Mouse (Mus musculus) spleen, adult 12 weeks (tissue): ENCODE measurements around the gene Unc5cl.

ENCODE experiments used
- DNase-seq: peaks from one replicate; pipeline ENCODE4 v3.0.0; 2022; ENCODE audit warnings: low spot score

Gene Unc5cl

GRCm38 (mm10) chr17:48539326-48539725, 84.6 kb downstream of the Unc5cl start:
- DNase-seq: no peak

- no peak for DNase-seq
Observed at GRCm38 (mm10) chr17:48542733-48543132, 88.0 kb downstream of the Unc5cl start.

GRCm38 (mm10) chr17:48543301-48543765, 88.6 kb downstream of the Unc5cl start:
- DNase-seq: no peak

GRCm38 (mm10) chr17:48544722-48545121, 90.0 kb downstream of the Unc5cl start:
- DNase-seq: no peak

GRCm38 (mm10) chr17:48545223-48545943, 90.7 kb downstream of the Unc5cl start:
- DNase-seq: no peak

GRCm38 (mm10) chr17:48546036-48546435, 91.3 kb downstream of the Unc5cl start:
- DNase-seq: no peak

- DNase-seq: no peak
Observed at GRCm38 (mm10) chr17:48547668-48548067, 93.0 kb downstream of the Unc5cl start.

GRCm38 (mm10) chr17:48551788-48552531, 97.3 kb downstream of the Unc5cl start:
- no peak for DNase-seq

GRCm38 (mm10) chr17:48552532-48552915, 97.8 kb downstream of the Unc5cl start:
- DNase-seq: no peak

- DNase-seq: no peak
Observed at GRCm38 (mm10) chr17:48556223-48556962, 101.7 kb downstream of the Unc5cl start.

- DNase-seq: no peak
Observed at GRCm38 (mm10) chr17:48557823-48558715, 103.4 kb downstream of the Unc5cl start.

GRCm38 (mm10) chr17:48564931-48565330, 110.2 kb downstream of the Unc5cl start:
- DNase-seq: no peak

- no peak for DNase-seq
Observed at GRCm38 (mm10) chr17:48569656-48570055, 115.0 kb downstream of the Unc5cl start.

GRCm38 (mm10) chr17:48581153-48581552, 126.5 kb downstream of the Unc5cl start:
- DNase-seq: no peak

- no peak for DNase-seq
Observed at GRCm38 (mm10) chr17:48582486-48582990, 127.8 kb downstream of the Unc5cl start.

- no peak for DNase-seq
Observed at GRCm38 (mm10) chr17:48583401-48583800, 128.7 kb downstream of the Unc5cl start.

- no peak for DNase-seq
Observed at GRCm38 (mm10) chr17:48585902-48586359, 131.2 kb downstream of the Unc5cl start.

- DNase-seq: no peak
Observed at GRCm38 (mm10) chr17:48588674-48589073, 134.0 kb downstream of the Unc5cl start.
